Mouse (Mus musculus) megakaryocyte, embryonic 14.5 days (primary cell): Measurements from ENCODE around the gene Grb2.

Experiments used
- FLI1 ChIP-seq: IDR thresholded peaks from 2 replicates; pipeline ENCODE4 v1.6.1; 2012; ENCODE audit warnings: low read length, inconsistent platforms, mixed read lengths
- GATA1 ChIP-seq: IDR thresholded peaks from 3 replicates; pipeline ENCODE4 v1.6.1; 2012; ENCODE audit warnings: mixed read lengths, low read length, inconsistent platforms, borderline replicate concordance

GRCm38 (mm10) chr11:115747351-115747750, 39.0 kb upstream of the Grb2 start:
- TF ChIP-seq GATA1 (no peak), FLI1 (no peak)
